Mouse (Mus musculus) hindbrain, embryonic 14.5 days (tissue): ENCODE results near the gene Vps52. TPM values are rescaled to one million over a fixed set of nuclear protein-coding genes. Genes with fewer than 3 reads are reported as not detected.

Experiments
- ATAC-seq: fragments of 200-750 bp; cut with Nextera tagmentation; 2 replicates; pipeline ENCODE4 v1.8.0; 2017; ENCODE audit warnings: moderate number of reproducible peaks, mild to moderate bottlenecking, moderate TSS enrichment, moderate library complexity; ENCODE audit not compliant: low FRiP score
- DNase-seq: peaks from one replicate; pipeline ENCODE4 v3.0.0-alpha.2; 2015; ENCODE audit warnings: low spot score
- H3K27ac ChIP-seq: fragments of 300-500 bp; sonication (generic); 2 replicates; pipeline ENCODE4 v1.5.1; 2014; ENCODE audit warnings: mild to moderate bottlenecking, moderate library complexity
- H3K27me3 ChIP-seq: fragments of 300-500 bp; sonication (generic); 2 replicates; pipeline ENCODE4 v1.6.1; 2014; ENCODE audit warnings: mild to moderate bottlenecking, low read length, mixed read lengths; ENCODE audit not compliant: control insufficient read depth, insufficient read depth
- H3K36me3 ChIP-seq: fragments of 300-500 bp; sonication (generic); replicated peaks from 2 replicates; pipeline ENCODE4 v1.6.1; 2014; ENCODE audit not compliant: control insufficient read depth, insufficient read depth
- H3K4me1 ChIP-seq: fragments of 300-500 bp; sonication (generic); replicated peaks from 2 replicates; pipeline ENCODE4 v1.6.1; 2014; ENCODE audit warnings: antibody characterized with exemption, low read length, mixed read lengths; ENCODE audit not compliant: control insufficient read depth, insufficient read depth
- H3K4me2 ChIP-seq: fragments of 300-500 bp; sonication (generic); replicated peaks from 2 replicates; pipeline ENCODE4 v1.6.1; 2014; ENCODE audit warnings: mild to moderate bottlenecking, moderate library complexity
- H3K4me3 ChIP-seq: fragments of 300-500 bp; sonication (generic); replicated peaks from 2 replicates; pipeline ENCODE4 v1.5.1; 2014; ENCODE audit warnings: mild to moderate bottlenecking, low read length
- H3K9ac ChIP-seq: fragments of 300-500 bp; sonication (generic); 2 replicates; pipeline ENCODE4 v1.6.1; 2014
- H3K9me3 ChIP-seq: fragments of 300-500 bp; sonication (generic); 2 replicates; pipeline ENCODE4 v1.6.1; 2016; ENCODE audit warnings: low read length; ENCODE audit not compliant: control insufficient read depth
- WGBS: fragments of 180-500 bp; shearing (Covaris S2); extraction: QIAGEN DNeasy Blood & Tissue Kit; methylation state at CpG from one replicate; pipeline ENCODE4 v1.1.7; 2014; 5-methylcytosine and 5-hydroxymethylcytosine counted together
- polyA plus RNA-seq: library from polyadenylated mRNA; unstranded; fragments of >200 nt; fragmentation: Nextera tagmentation; extraction: Ambion mirVana; gene quantifications from 2 replicates; pipeline ENCODE4 v1.2.1, GENCODE M21; 2014

Gene Vps52
- polyA plus RNA-seq, result 56.0 and 56.6 TPM in 2 replicates

DNA sequence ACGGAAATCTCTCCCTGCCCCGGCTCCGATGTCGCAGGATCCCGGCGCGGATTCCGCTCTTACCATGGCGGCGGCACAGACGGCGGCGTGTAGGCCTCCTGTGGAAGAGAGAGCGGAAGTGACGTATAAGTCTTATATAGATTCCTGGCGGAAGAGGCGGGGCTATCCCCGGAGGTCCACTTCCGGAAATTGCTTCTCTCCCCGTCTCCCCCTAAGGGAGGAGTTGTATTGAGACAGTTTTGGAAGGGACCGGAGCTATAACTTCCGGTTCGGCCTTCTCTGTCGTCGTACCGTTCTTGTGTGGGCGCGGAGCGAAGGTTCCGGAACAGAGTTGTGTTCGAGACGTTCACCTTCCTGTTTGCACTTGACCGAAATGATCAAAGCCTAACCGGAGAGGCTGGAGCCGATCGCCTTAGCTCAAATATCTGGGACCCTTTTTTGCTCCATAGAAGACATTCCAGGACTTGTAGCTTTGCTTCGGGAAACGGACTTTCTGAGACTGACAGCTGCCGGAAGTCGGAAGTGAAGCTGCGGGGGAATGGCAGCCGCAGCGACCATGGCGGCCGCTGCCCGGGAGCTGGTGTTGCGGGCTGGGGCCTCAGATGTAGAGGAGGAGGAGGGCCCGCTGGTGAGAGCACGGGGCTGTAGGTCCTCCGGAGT, at the start of gene Vps52, which contains the start of gene Rps18:
Gene Vps52 (plus strand): TSS at position 258 of the 660 bp plus-strand sequence.
Gene Rps18 (minus strand): TSS at position 447 of the 660 bp plus-strand sequence.
- Histone ChIP-seq H3K4me1 (peaks cover 26% of the 10 kb centered on the region), H3K9me3 (no peaks in the 10 kb centered on the region), H3K36me3 (peaks cover 52% of the 10 kb centered on the region), H3K4me3 (peak within 1 kb of the TSS; percentile 83), H3K27me3 (no peaks in the 10 kb centered on the region), H3K27ac (peak within 1 kb of the TSS; percentile 90), H3K9ac (peak within 1 kb of the TSS; percentile 90), H3K4me2 (peak within 1 kb of the TSS; percentile 75)
- ATAC-seq (peak; percentile 89), DNase-seq (peak; percentile 99)
- WGBS, result under 1% methylated on average over 50 of the region's 50 CpGs

DNA sequence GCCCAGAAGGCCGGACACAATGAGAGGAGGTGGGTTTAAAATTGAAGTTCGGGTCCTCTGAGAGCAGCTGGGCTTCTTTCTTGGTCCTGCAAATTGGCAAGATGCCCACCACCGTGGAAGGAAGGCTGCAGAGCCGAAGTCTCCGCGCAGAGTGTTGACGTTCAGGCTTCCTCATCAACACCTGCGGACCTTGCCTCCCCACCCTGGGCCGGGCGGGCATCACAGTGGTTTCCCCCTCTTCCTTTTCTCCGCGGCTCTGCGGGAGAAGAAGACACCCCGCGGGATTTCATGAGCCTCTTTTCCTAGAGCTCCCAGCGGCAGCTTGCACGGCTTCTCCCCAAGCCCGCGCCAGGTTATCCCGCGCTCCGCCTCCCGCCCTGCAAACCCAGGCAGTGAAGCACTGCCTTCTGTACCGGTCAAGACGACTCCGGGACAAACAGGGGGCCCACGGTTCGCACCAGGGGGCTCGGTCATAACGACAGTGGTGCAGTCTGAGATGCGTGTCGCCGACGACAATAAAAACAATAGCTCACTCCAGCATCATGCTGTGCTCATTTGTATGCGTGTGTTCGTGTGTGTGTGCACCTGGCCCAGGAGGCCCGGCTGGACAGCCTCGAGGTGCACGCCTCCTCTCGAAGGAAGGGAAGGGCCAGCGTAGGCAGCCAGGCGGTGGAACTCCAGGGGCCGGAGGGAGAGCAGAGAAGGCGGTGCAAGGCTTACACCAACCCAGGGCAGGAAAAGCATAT, 47.1 kb upstream of the Vps52 start:
- ATAC-seq (peak; percentile 59; the same call in 1 of the 2 replicates), DNase-seq (peak; percentile 52)
- Histone ChIP-seq H3K27me3 (no peaks in the 10 kb centered on the region), H3K4me1 (peaks cover 8% of the 10 kb centered on the region), H3K9ac (peak overlapping the region; percentile 70), H3K27ac (peak overlapping the region; percentile 89), H3K4me3 (peak overlapping the region; percentile 86), H3K9me3 (no peaks in the 10 kb centered on the region), H3K4me2 (peak overlapping the region; percentile 98), H3K36me3 (peaks cover 27% of the 10 kb centered on the region)
- under 1% methylated on average over 42 of the region's 44 CpGs for WGBS

DNA sequence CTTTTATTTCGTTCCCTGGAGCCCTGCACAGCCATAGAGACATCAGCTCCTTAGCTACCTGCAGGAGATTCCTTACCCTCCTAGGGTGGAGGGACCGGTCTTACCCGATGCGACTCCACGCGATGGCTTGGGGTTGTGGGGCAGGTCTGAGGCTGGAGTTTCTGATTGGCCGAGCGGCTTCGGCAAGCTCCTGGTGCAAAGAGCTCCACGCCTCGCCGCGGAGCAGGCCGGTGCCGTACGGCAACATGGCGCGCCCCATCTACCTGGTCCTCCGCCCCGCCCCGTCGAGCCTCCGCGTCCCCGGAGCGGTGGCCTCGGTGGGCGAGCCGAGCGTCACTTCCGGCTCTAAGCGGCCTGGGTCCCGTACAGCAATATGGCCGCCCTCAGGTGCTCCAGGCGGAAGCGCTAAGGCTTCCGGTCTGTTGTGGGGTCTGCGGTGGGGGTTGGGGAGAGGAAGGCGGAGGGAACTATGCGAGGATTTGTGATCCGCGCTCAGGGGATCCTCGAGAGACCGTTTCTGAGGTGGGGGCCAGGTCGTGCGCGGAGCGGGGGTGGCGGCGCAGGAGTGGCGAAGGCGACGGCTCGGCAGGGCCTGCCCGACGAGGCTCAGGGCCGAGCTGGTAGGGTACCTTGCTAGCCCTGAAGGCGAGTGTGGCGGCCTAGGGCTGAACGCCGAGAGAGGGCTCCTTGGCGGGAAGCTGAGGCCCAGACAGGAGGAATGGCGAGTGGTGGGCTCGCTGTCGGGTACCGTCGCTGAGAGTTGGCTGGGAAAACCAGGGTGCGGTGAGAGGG, 46.3 kb upstream of the Vps52 start, which contains the start of gene Daxx:
Gene Daxx (plus strand): TSS at position 338 of the 792 bp plus-strand sequence.
- Histone ChIP-seq H3K4me1 (peaks cover 8% of the 10 kb centered on the region), H3K27ac (peak within 1 kb of the TSS; percentile 89), H3K9ac (peak within 1 kb of the TSS; percentile 95), H3K9me3 (no peaks in the 10 kb centered on the region), H3K4me2 (peak within 1 kb of the TSS; percentile 98), H3K27me3 (no peaks in the 10 kb centered on the region), H3K36me3 (peaks cover 35% of the 10 kb centered on the region), H3K4me3 (peak within 1 kb of the TSS; percentile 86)
- WGBS, result under 1% methylated on average over 68 of the region's 68 CpGs
- DNase-seq (peak; percentile 99), ATAC-seq (peak; percentile 97)

DNA sequence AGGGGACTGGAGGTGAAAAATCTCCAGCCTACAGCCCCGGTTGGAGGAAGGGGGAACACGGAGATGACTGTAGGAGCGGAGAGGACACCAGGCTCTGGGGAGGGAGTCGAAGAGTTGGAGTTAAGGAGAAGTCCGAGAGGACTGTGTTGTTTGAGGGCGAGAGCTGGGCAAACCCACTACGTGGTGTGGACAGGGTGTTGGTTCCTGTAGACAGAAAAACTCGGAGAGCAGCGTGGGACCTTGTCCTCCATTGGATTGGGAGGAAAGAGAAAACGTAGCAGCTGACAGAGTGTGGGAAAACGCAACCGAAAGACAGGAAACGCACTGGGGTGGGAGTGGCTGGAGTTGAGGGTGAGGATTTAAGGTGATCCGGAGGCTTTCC, 45.8 kb upstream of the Vps52 start:
- ATAC-seq (no peak), DNase-seq (no peak)
- 2% methylated on average over 14 of the region's 14 CpGs for WGBS
- Histone ChIP-seq H3K4me1 (peaks cover 8% of the 10 kb centered on the region), H3K9me3 (no peaks in the 10 kb centered on the region), H3K9ac (peak overlapping the region; percentile 95), H3K36me3 (peaks cover 38% of the 10 kb centered on the region), H3K4me3 (peak overlapping the region; percentile 86), H3K27me3 (no peaks in the 10 kb centered on the region), H3K4me2 (peak overlapping the region; percentile 98), H3K27ac (peak overlapping the region; percentile 88)

DNA sequence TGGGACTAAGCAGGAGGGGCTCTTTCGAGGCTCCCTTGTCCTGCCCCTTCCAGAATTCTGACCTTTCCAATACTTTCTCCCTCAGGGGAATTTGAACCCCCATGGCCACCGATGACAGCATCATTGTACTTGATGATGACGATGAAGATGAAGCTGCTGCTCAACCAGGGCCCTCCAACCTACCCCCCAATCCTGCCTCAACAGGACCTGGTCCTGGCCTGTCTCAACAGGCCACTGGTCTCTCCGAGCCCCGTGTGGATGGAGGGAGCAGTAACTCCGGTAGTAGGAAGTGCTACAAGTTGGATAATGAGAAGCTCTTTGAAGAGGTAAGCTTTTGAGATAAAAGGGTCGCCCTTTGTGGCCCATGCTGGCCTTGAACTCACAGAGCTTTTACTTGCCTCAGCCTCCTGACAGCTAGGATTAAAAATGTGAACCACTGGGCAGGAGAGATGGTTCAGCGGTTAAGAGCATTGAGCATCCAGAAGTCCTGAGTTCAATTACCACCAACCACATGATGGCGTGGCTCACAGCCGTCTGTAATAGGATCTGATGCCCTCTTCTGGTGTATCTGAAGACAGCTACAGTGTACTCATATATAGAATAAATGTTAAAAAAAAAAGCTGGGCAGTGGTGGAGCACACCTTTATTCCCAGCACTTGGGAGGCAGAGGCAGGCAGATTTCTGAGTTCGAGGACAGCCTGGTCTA, 45.1 kb upstream of the Vps52 start:
- H3K9me3 ChIP-seq, result no peaks in the 10 kb centered on the region
- H3K4me2 ChIP-seq, result peak overlapping the region; percentile 98
- H3K36me3 ChIP-seq, result peaks cover 38% of the 10 kb centered on the region
- no peaks in the 10 kb centered on the region for H3K27me3 ChIP-seq
- no peak for ATAC-seq
- H3K9ac ChIP-seq, result peak overlapping the region; percentile 95
- peak overlapping the region; percentile 86 for H3K4me3 ChIP-seq
- no peak for DNase-seq
- peaks cover 8% of the 10 kb centered on the region for H3K4me1 ChIP-seq
- 58% methylated on average over 11 of the region's 11 CpGs for WGBS
- H3K27ac ChIP-seq, result peak overlapping the region; percentile 88; the same call in 1 of the 2 replicates

DNA sequence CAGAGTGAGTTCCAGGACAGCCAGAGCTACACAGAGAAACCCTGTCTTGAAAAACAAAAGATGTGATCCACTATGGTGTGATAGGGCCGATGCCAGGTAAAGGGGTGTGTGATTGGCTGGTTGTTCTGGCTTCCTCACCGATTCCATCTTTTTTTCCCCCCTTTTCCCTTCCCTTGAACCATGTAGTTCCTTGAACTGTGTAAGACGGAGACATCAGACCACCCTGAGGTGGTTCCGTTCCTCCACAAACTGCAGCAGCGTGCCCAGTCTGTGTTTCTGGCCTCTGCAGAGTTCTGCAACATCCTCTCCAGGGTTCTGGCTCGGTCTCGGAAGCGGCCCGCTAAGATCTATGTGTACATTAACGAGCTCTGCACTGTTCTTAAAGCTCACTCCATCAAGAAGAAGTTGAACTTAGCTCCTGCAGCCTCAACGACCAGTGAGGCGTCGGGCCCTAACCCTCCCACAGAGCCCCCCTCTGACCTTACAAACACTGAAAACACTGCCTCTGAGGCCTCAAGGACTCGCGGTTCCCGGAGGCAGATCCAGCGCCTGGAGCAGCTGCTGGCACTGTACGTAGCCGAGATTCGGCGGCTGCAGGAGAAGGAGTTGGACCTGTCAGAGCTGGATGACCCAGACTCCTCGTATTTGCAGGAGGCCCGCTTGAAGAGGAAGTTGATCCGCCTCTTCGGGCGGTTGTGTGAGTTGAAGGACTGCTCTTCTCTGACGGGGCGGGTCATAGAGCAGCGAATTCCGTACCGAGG, 44.4 kb upstream of the Vps52 start:
- DNase-seq, result no peak
- Histone ChIP-seq H3K4me1 (peaks cover 8% of the 10 kb centered on the region), H3K4me3 (no peak overlapping the region), H3K27ac (no peak overlapping the region), H3K4me2 (no peak overlapping the region; the same call in 1 of the 2 replicates), H3K36me3 (peaks cover 38% of the 10 kb centered on the region), H3K27me3 (no peaks in the 10 kb centered on the region), H3K9ac (no peak overlapping the region), H3K9me3 (no peaks in the 10 kb centered on the region)
- 93% methylated on average over 31 of the region's 31 CpGs for WGBS
- no peak for ATAC-seq

DNA sequence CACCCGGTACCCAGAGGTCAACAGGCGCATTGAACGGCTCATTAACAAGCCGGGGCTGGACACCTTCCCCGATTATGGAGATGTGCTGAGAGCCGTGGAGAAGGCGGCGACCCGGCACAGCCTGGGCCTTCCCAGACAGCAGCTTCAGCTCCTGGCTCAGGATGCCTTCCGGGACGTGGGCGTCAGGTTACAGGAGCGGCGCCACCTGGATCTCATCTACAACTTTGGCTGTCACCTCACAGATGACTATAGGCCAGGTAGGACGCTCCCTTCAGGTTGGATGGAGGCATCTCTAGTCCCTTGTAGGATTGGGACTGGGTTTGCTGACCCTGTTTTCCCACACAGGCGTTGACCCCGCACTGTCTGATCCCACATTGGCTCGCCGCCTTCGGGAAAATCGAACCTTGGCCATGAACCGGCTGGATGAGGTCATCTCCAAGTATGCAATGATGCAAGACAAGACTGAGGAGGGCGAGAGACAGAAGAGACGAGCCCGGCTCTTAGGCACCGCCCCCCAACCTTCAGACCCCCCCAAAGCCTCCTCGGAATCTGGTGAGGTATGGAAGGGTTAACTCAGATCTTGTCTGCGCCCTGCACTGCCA, 43.7 kb upstream of the Vps52 start:
- H3K9ac ChIP-seq, result no peak overlapping the region
- WGBS, result 92% methylated on average over 28 of the region's 28 CpGs
- peaks cover 13% of the 10 kb centered on the region for H3K4me1 ChIP-seq
- H3K4me3 ChIP-seq, result no peak overlapping the region
- H3K36me3 ChIP-seq, result peaks cover 38% of the 10 kb centered on the region
- H3K9me3 ChIP-seq, result no peaks in the 10 kb centered on the region
- H3K27me3 ChIP-seq, result no peaks in the 10 kb centered on the region
- H3K27ac ChIP-seq, result no peak overlapping the region
- DNase-seq, result no peak
- no peak for ATAC-seq
- no peak overlapping the region for H3K4me2 ChIP-seq

DNA sequence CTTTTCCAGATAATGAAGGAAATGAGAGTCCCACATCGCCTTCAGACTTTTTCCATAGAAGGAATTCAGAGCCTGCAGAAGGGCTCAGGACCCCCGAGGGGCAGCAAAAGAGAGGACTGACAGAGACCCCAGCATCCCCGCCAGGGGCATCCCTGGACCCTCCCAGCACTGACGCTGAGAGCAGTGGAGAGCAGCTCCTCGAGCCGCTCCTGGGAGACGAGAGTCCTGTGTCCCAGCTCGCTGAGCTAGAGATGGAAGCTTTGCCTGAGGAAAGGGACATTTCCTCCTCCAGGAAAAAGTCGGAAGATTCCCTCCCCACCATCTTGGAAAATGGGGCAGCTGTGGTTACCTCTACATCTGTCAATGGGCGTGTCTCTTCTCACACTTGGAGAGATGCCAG, 42.3 kb upstream of the Vps52 start:
- H3K4me2 ChIP-seq, result no peak overlapping the region
- ATAC-seq (no peak), DNase-seq (no peak)
- no peak overlapping the region for H3K27ac ChIP-seq
- no peaks in the 10 kb centered on the region for H3K9me3 ChIP-seq
- no peak overlapping the region for H3K4me3 ChIP-seq
- H3K4me1 ChIP-seq, result peaks cover 14% of the 10 kb centered on the region
- WGBS, result 90% methylated on average over 10 of the region's 10 CpGs
- peaks cover 38% of the 10 kb centered on the region for H3K36me3 ChIP-seq
- H3K27me3 ChIP-seq, result no peaks in the 10 kb centered on the region
- H3K9ac ChIP-seq, result no peak overlapping the region
